Mouse (Mus musculus) bone marrow macrophage, adult 2 months (primary cell): ENCODE results near the gene Epha8. TPM values are rescaled to one million over a fixed set of nuclear protein-coding genes. Genes with fewer than 3 reads are reported as not detected.

Source experiments
- H3K27ac ChIP-seq: 2 replicates; pipeline ENCODE4 v1.5.1; 2012; ENCODE audit warnings: low read depth, low read length; ENCODE audit not compliant: insufficient read depth
- H3K4me1 ChIP-seq: 2 replicates; pipeline ENCODE4 v1.6.1; 2012; ENCODE audit warnings: low read length; ENCODE audit not compliant: control insufficient read depth, insufficient read depth
- H3K4me3 ChIP-seq: 2 replicates; pipeline ENCODE4 v1.5.1; 2012; ENCODE audit warnings: mild to moderate bottlenecking, low read length, moderate library complexity; ENCODE audit not compliant: insufficient read depth
- CTCF ChIP-seq: IDR thresholded peaks from 2 replicates; pipeline ENCODE4 v1.5.1; 2012; ENCODE audit warnings: low read depth, mild to moderate bottlenecking, low read length, moderate library complexity
- POLR2A ChIP-seq: IDR thresholded peaks from 2 replicates; pipeline ENCODE4 v1.6.1; 2012; ENCODE audit warnings: mild to moderate bottlenecking, low read depth, low read length, borderline replicate concordance
- polyA plus RNA-seq: library from polyadenylated mRNA; stranded (reverse); fragments of >200 nt; gene quantifications from 2 replicates; pipeline ENCODE4 v1.2.4, GENCODE M21; 2012; ENCODE audit not compliant: missing spikeins, insufficient read depth, insufficient read length

The Epha8 gene
- polyA plus RNA-seq, 1 experiment: not detected

GRCm38 (mm10) chr4:136894821-136895220 is 61.8 kb downstream of the Epha8 start:
- Histone ChIP-seq H3K27ac (no peak overlapping the region), H3K4me3 (no peak overlapping the region), H3K4me1 (peaks cover 66% of the 10 kb centered on the region)
- TF ChIP-seq CTCF (no peak), POLR2A (no peak)

GRCm38 (mm10) chr4:136893691-136894543 is 62.7 kb downstream of the Epha8 start:
- H3K27ac ChIP-seq: peak overlapping the region; percentile 76
- no peak overlapping the region for H3K4me3 ChIP-seq
- H3K4me1 ChIP-seq: peaks cover 66% of the 10 kb centered on the region
- TF ChIP-seq CTCF (peak; percentile 76), POLR2A (no peak)

GRCm38 (mm10) chr4:136892811-136893210 is 63.8 kb downstream of the Epha8 start, which contains the start of gene C1qc:
Gene C1qc (minus strand): TSS chr4:136893065.
- TF ChIP-seq POLR2A: no peak
- no peak for TF ChIP-seq CTCF
- H3K4me3 ChIP-seq: peak within 1 kb of the TSS; percentile 72
- peaks cover 69% of the 10 kb centered on the region for H3K4me1 ChIP-seq
- peak within 1 kb of the TSS; percentile 91 for H3K27ac ChIP-seq

- TF ChIP-seq POLR2A (no peak), CTCF (no peak)
- peak overlapping the region; percentile 72 for H3K4me3 ChIP-seq
Observed at GRCm38 (mm10) chr4:136892371-136892770, 64.2 kb downstream of the Epha8 start.

GRCm38 (mm10) chr4:136891115-136891514 is 65.5 kb downstream of the Epha8 start:
- Histone ChIP-seq H3K4me1 (peaks cover 72% of the 10 kb centered on the region), H3K27ac (peak overlapping the region; percentile 91), H3K4me3 (peak overlapping the region; percentile 72)
- TF ChIP-seq CTCF (no peak), POLR2A (no peak)

More at GRCm38 (mm10) chr4:136892371-136892770, 64.2 kb downstream of the Epha8 start:
- Histone ChIP-seq H3K4me1 (peaks cover 69% of the 10 kb centered on the region), H3K27ac (peak overlapping the region; percentile 91)

GRCm38 (mm10) chr4:136889981-136890380 is 66.6 kb downstream of the Epha8 start:
- no peak overlapping the region for H3K4me3 ChIP-seq
- no peak for TF ChIP-seq POLR2A
- TF ChIP-seq CTCF: no peak
- H3K27ac ChIP-seq: no peak overlapping the region
- H3K4me1 ChIP-seq: peaks cover 67% of the 10 kb centered on the region

- Histone ChIP-seq H3K4me1 (peaks cover 56% of the 10 kb centered on the region), H3K27ac (peak overlapping the region; percentile 96), H3K4me3 (no peak overlapping the region)
- TF ChIP-seq POLR2A: no peak
- no peak for TF ChIP-seq CTCF
Observed at GRCm38 (mm10) chr4:136887714-136888113, 68.9 kb downstream of the Epha8 start.

GRCm38 (mm10) chr4:136886101-136886500 is 70.5 kb downstream of the Epha8 start, which contains the start of gene C1qb:
Gene C1qb (minus strand): TSS chr4:136886187.
- H3K4me3 ChIP-seq: peak within 1 kb of the TSS; percentile 76
- no peak for TF ChIP-seq CTCF
- TF ChIP-seq POLR2A: no peak
- peak within 1 kb of the TSS; percentile 96 for H3K27ac ChIP-seq
- H3K4me1 ChIP-seq: peaks cover 52% of the 10 kb centered on the region

Other genes with a start within 250 kb of the Epha8 start
- not detected in 2 replicates for gene Ephb2, start 120.8 kb downstream of the Epha8 start, polyA plus RNA-seq
- gene C1qb, start 70.6 kb downstream of the Epha8 start, polyA plus RNA-seq: 3,592 and 3,777 TPM in 2 replicates
- gene C1qc, start 63.8 kb downstream of the Epha8 start, polyA plus RNA-seq: 2,483 and 2,716 TPM in 2 replicates
- 1,983 and 2,039 TPM in 2 replicates for gene C1qa, start 58.0 kb downstream of the Epha8 start, polyA plus RNA-seq
- 4.8 and 6.3 TPM in 2 replicates for gene Zbtb40, start 92.0 kb upstream of the Epha8 start, polyA plus RNA-seq